Mouse (Mus musculus) cerebellum, postnatal 36 days (tissue): Measurements from ENCODE around the gene Pax2.

Source experiments
- DNase-seq, 2 experiments: peaks; one replicate each; pipeline ENCODE4 v3.0.0; 2021 to 2022; ENCODE audit warnings: mixed read lengths in 2 of 2

Gene Pax2

DNA sequence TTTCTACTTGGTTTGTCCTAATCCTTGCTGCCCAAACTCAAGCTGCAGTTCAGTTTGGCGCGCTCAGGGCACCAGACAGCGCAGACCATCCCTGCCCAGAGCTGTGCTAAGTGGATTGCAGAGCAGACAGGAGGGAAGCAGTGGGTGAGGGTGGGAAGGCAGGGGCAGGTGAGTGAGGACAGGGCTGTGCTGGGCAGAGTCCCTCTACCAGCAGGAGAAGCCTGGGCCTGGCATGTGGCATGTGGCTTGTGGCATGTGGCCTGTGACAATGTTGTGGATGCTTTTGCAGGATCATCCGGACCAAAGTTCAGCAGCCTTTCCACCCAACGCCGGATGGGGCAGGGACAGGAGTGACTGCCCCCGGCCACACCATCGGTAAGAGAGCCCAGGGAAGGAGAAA, 32.6 kb downstream of the Pax2 start:
- no peak for DNase-seq

DNA sequence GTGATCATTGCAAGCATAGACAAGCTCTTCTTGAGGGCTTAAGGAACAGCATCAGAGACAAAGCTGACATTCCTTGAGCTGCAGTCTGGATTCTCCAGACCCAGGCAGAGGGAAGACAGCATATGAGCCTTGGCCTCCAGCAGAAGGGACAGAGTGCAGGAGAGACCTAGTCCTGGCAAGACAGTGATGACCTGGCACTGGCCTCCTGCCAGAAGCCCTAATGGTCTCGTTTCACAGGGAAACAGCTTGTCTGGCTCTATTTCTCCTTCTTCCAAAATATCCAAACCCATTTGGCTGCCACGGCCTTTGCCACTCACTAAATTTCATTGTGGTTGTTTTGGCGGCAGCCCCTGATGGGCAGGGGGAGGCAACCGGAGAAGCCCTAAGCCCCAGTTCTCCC, 36.1 kb downstream of the Pax2 start:
- DNase-seq, result peak; percentile 15 to 26

- no peak for DNase-seq
Observed at GRCm38 (mm10) chr19:44797110-44798060, 41.5 kb downstream of the Pax2 start.

DNA sequence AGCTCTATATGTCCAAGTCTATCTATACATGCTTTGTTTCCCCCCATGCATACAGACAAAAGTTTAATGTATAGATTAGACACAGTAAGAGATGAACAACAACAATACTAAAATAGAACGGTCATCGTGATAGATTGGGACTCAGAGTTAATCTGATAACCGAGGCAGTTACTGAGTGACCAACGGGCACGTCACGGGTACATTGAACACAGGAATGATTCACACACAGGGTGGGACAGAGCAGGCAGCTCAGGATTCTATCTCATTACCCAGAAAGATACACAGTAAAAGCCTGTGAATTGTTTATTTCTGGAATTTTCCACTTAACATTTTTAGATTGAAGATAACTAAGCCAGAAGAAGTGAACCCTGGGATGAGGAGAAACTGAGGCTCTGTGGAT, 42.9 kb downstream of the Pax2 start:
- no peak for DNase-seq

DNA sequence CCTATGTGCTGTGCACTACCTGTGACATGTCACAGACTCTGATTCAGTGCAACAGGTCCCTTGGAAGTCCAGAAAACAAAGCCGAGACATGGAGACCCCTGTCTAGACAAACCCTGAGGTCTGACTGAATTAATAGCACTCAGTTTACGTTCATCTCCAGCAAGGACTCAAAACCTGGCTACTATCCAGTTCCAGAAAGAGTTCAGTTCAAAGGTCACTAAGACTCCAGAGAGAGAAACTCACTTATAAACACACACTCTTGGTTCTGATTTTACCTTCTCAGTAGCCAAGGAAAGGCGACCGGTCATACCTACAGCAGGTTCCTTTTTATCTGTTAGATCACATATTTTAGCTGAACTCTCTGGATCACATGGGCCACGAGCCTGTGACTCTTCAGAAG, 43.3 kb downstream of the Pax2 start:
- no peak for DNase-seq

- DNase-seq, result no peak
Observed at GRCm38 (mm10) chr19:44800327-44800726, 44.5 kb downstream of the Pax2 start.

- no peak for DNase-seq
Observed at GRCm38 (mm10) chr19:44808734-44809133, 52.9 kb downstream of the Pax2 start.

GRCm38 (mm10) chr19:44812666-44813429, 57.0 kb downstream of the Pax2 start:
- DNase-seq, result no peak

- no peak for DNase-seq
Observed at GRCm38 (mm10) chr19:44815111-44815510, 59.3 kb downstream of the Pax2 start.

DNA sequence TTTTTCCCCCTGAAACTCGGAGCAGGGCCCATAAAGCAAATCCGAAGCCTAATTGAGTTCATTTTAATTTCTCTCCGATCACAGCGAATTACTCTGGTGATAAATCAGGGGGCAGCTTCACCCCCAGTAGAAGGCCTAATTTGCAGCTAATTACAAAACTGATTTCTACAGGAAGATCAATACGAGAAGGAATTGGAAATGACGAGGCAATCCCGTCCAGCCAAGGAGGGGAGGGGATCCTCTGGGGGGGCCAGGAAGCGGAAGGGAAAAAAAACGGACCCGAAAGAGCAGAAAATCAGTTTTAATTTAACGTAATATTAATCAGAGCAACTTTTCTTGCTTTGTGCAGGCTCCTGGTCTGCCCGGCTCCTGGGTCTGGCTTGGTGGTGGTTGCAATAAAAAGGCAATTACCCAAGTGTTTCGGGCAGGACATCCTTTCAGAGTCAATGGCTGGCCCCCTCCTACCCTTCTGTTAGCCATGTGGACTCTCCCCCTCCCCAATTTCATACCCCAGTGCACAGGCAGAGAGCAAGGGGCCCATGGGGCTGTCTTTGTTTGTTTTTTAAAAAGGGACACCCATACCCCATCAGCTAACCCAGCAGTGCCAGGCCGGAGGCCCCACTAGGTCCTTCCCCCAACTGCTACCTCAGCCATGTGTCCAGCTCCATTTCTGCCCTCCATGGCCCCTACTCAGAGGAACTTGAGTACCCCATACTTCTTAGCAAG, 61.7 kb downstream of the Pax2 start:
- DNase-seq, result no peak

DNA sequence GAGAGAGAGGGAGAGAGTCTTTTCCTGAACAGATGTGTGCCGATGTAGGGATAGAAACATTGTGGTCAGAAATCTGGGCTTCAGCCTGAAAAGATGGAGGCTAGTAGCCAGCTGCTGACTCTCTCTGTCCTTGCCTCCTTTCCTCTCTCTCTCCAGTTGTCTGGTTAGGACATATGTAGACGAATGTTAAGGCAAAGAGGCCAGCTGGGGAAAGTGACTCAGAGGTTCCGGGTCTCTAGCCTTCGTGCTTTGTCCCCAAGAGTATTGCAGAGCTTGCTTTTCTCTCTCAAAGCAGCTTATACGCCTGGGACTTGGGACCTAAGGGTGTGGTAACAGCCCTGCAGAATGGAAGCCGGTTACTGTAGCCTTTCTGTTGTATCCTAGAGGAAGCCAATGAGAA, 62.8 kb downstream of the Pax2 start:
- DNase-seq, result no peak

- DNase-seq, result no peak
Observed at GRCm38 (mm10) chr19:44821581-44821980, 65.7 kb downstream of the Pax2 start.

- no peak for DNase-seq
Observed at GRCm38 (mm10) chr19:44822295-44822694, 66.5 kb downstream of the Pax2 start.

DNA sequence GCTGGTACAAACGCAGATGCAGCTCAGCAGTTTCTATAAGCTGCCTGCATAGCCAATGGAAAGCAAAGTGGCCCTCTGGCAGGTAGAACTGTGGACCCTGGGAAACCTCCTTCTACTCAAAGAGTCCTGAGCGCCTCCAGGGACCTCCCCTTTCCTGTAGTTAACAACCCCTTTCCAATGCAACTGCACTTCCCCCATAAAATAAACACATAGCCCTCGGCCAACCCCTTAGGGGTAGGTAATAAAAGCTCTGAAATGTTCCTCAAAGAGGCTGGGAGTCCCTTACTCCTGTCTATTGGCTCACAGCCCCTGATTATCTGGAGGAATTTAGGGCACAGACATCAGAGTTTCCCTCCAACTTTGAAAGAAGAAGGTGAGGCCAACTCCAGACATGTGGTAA, 67.8 kb downstream of the Pax2 start:
- no peak for DNase-seq

DNA sequence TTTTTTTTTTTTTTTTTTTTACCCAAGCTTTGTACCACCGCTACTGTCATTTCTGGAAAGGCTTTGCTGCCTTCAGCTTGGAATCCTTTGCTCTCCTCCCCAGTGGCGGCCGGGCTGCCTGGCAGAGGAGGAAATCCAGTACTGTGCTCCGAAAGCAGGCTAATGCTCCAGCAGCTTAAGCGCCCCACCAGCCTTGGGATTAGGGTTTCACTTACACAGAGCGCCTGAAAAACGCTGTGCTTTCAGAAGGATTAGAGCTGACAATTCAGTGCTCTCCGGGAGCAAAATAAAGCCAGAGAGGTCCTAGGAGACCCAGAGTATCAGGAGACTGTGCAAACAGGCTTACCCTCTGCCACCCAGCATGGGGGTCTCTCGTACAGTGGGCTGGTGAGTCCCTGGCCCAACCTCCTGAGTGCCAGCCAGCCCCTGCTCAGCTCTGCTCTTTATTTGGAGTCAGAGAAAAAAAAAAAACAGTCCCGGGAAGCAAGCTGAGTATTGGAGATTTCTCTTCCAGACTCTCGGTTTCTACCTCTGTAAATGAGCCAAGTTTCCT, 69.4 kb downstream of the Pax2 start:
- no peak for DNase-seq

- no peak for DNase-seq
Observed at GRCm38 (mm10) chr19:44825819-44826218, 70.0 kb downstream of the Pax2 start.

GRCm38 (mm10) chr19:44833391-44833790, 77.5 kb downstream of the Pax2 start:
- DNase-seq, result no peak

DNA sequence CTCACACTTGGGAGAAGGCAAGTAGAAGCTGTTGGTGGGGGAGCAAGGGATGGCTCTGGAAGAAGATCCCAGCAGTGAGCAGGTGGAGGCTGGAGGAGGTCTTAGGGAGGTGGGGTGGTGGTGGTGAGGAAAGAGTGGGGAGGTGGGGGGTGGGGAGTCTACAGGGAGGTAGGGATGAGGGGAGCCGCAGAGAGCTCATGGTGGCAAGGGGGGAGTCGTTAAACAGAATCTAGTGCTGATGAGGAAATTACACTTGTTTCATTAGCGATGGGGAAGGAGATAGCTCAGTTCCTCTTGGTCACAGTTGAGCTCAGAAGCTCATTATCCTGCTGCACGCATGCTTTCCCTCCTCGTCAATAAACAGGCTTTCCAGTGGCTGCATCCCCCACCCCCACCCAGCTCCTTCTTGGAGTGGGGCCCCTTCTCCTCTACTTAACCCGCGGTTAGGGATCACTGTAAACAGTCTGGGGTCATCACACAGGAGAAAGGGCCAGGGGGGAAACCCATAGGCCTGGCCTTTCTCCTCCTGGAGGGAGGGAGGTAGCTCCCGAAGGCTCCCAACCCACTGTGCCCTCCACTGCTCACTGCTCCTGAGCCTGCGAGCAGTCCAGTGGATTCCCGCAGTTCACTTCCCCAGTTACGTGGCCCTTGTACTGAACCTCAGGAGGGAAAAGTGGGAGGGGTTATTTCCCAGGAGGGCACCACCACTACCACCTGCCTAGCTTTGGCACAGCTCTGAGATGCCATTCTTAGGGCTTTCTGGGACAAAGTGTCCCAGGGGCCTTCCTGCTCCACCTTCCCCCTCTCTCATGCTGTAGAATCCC, 78.6 kb downstream of the Pax2 start:
- no peak for DNase-seq

GRCm38 (mm10) chr19:44835042-44835930, 79.4 kb downstream of the Pax2 start:
- DNase-seq, result peak in 1 of 2 experiments; percentile 5

DNA sequence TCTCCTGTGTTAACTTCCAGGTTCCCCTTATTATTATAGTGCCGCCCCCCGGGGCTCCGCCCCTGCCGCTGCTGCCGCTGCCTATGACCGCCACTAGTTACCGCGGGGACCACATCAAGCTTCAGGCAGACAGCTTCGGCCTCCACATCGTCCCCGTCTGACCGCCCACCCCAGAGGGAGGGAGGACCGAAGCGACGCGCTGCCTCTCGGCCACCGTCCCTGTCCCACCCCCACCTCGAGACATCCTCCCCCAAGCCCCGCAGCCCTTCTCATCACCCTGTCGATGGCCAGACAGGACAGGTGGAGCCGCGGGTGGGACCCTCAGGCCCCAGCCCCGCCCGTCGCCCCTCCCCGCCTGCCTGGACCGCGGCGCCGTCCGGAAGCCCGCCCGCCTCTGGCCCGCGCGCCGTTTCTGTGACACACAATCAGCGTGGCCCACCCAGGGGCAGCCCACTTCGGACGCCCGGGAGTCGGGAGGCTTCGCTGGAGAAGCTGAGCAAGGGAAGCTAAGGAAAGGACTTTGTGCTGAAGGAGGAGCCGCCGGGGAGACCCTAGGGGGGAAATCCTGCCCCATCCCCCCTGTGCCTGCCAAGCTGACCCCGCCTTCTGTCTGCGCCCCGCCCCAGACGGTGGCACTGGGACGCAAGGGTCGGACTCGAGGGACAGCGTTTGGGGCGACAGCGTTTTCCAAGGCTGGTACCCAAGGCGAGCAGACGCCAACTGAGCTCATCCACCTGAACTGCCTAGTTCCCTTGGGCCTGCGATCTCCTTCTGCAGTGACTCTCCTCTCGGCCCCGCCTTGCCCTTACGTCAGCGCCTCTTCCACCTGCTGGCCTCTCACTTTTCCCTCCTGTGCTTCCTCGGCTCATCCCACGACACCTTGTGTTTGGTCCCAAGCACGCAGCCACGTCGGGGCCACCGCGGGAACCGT, 80.4 kb downstream of the Pax2 start:
- peak in 1 of 2 experiments; percentile 5 for DNase-seq
